Mouse (Mus musculus) cerebellum, adult 2 months (tissue): ENCODE measurements around the gene Tmem205.

Experiments
- CTCF ChIP-seq: fragments of 200-500 bp; IDR thresholded peaks from 2 replicates; pipeline ENCODE4 v1.5.1; 2011; ENCODE audit warnings: low read depth, mild to moderate bottlenecking, control low read depth, low read length, moderate library complexity, borderline replicate concordance; ENCODE audit not compliant: insufficient read depth
- POLR2A ChIP-seq: fragments of 200-500 bp; IDR thresholded peaks from 2 replicates; pipeline ENCODE4 v1.6.1; 2011; ENCODE audit warnings: low read length, control low read depth, borderline replicate concordance; ENCODE audit not compliant: insufficient read depth

GRCm38 (mm10) chr9:21960135-21960534, 32.8 kb upstream of the Tmem205 start:
- no peak for TF ChIP-seq POLR2A
- no peak for TF ChIP-seq CTCF
